Mouse (Mus musculus): ENCODE data around the gene Auh.

- no peak for TF ChIP-seq POLR2A (IDR thresholded peaks at IDR 0.05; ENCODE audit: low read depth, low read length)
- no peak for TF ChIP-seq CTCF (IDR thresholded peaks at IDR 0.05; ENCODE audit: extremely low read depth, insufficient read length, insufficient replicate concordance, low read depth, low read length)
Observed at GRCm38 (mm10) chr13:52947545-52947944, 18.1 kb upstream of the Auh start.

Data from small intestine, adult 2 months (tissue).